Mouse (Mus musculus) kidney, adult 18-20 months (tissue): Measurements from ENCODE around the gene Mkks.
"Not testable (repeated sequence)": the region's sequence is repeated elsewhere in the genome, so short reads cannot be mapped to it uniquely, and the experiment has no call there.

Experiments
- DNase-seq: peaks from one replicate; pipeline ENCODE4 v3.0.0; 2021

Gene Mkks

DNA sequence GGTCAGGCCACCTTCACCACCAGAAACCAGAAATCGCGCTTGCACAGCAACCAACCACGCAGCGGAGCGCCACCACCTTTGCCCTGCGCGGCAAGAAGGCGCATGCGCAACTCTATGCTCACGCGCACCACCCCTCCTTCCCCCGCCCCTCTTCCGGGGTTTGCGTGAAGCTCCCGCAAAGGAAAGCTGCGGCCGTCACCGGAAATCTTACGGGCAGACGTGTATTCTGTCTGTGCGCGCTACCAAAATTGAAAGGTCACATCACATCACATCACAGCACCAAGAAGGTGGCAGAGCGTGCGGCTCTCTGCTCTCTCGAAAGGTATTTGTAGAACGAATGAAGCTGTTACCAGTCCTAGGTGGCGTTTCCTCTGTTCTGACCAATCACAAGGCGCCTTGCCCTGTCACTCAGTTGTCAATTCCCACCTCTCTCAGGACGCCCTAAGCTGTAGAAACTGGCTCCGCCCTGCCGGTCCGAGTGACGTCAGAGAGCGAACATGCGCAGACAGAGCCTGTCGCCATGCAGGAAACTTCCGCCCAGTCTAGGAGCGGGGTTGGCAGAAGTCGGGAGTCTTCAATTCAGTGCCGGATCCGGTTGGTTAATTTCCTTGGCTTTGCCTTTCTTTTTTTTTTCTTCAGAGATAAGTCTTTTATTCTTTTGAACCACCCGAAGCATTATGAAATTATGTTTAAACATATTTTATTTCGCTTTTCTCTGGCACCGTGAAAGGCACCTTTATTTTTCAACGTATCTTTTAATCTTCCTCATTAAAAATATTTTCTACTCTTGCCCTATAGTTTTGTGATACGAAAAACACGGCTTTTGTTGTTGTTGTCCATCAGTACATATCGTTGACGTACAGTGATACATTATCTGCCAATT, at the start of gene Mkks, which contains the start of the genes Slx4ip and AL731706.1:
TSS of gene Mkks (minus strand) at position 322 of the 883 bp plus-strand sequence.
TSS of gene Slx4ip (plus strand) at position 151 of the 883 bp plus-strand sequence.
TSS of gene AL731706.1 (minus strand) at position 322 of the 883 bp plus-strand sequence.
- DNase-seq, result peak; percentile 99

DNA sequence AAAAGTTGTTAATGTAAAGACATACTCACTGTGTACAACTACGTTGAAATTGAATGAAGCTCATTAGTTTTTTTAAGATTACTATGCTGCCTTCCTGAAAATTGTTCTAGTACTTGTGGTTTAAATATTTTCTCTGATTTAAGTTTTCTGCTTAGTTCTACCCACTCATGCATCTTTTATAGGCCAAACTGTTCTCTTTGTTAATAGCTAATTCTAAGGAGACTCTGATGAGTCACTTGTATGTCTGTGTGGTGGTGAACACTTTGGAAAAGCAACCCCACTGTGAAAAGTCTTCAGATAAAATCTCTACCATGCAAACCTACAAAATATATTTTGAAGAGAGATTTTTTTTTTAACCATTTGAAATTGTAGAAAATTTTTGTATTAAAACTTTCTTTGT, 47.1 kb upstream of the Mkks start:
- no peak for DNase-seq

DNA sequence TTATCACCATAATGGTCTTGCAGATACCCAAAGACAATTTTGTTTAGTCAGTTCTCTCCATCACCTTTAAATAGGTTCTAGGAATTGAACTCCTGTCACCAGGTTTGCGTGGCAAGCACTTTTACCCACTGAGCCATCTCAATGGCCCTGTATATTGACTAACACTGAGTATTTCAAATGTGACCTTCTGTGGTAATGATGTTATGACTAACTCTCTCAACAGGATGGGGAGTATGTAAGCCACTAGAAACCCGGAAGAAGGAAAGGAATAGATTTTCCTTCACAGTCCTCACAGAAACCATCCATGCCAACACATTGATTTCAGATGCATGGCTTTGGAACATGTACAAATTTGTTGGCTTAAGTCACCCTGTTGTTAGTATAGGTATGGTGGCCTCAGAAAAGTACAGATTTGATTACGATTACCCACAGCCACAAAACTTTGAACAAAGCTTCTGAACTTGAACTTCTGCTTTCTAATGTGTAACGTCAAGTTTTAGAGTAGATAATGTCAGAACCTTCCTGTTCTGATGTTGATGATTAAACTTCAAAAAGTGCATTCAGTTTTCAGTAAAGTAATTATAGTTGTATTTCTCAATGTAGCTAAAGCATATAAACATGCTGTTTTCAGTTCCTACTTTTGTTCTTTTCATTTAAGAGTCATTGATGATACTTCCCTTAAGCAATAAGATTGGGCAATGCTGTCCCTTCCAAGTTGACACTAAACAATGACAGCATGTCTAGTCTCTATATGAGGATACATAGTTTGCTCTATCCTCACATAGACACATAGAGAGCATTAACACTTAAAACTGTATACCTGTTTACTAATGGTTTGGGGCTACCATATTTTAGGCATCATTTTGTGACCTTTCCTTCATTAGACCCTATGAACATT, 45.5 kb upstream of the Mkks start:
- DNase-seq, result no peak

DNA sequence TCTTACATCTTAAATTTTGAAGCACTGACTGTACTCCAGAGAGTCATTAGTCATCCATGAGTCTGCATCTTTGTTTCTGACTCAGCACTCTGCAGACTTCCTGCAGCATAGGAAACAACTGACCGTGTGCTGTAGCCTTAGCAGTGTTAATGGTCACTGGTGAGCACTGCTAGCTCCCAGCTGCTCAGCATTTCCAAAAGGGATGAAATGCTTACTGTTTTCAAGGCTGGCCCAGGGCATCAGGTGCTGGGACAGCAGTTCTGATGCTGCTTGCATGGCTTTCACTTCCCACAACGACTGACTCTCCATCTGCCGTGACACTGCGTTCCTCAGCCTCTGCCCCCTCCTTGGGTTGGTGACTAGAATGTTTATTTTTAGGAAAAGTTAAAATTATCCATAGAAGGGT, 29.8 kb upstream of the Mkks start:
- DNase-seq, result no peak

DNA sequence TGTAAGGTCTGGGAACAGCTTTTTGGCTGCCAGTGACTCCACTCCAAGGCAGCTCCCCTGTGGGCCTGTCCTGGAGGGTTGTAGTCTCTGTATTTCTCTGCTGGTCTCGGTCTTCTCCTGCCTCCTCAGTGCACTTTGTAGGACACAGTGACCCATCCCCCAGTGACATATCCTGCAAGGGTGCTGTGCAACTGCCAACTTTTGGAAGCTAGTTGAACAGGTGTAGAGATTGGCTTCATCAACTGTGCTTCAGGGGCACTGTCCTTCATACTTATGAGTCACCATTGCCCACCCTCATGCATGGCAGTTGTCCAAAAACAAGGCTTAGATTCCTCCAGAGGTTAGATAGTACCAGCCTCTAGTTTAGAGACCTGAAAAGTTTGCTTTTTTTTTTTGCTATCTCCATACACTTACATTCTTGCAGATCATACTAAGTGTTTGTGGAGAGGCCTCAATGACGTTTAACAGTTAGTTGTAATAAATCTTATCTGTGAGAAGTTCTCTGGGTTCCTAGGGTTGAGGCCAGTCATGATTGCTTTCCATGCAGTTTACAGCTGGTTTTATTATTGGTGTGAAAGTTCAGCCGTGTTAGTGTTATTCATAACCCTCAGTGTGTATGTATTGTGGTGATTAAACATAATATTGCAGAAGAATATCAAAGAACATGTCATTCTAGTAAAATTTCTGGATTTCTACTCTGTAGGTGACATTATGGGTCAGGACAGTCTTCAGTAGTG, 29.2 kb upstream of the Mkks start:
- no peak for DNase-seq

DNA sequence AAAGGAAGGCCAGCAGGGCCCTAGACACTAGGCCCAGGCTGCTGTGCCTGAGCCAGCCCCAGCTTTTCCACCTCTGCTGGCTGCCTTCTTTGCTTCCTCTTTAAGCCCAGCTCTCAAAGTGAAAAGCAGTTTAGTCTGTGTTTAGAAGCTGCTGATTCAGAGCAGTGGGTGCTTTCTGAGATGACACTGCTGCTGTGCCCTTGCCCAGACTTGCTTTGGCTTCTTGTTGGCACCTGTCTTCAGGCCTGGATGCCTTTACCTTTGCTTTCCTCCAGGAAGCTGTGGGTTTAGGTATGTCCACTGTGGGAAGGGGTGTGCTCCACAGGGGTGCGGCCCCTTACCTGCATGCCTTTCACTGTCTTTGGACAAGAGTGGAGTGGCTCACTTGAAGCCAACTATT, 28.2 kb upstream of the Mkks start:
- DNase-seq, result no peak

DNA sequence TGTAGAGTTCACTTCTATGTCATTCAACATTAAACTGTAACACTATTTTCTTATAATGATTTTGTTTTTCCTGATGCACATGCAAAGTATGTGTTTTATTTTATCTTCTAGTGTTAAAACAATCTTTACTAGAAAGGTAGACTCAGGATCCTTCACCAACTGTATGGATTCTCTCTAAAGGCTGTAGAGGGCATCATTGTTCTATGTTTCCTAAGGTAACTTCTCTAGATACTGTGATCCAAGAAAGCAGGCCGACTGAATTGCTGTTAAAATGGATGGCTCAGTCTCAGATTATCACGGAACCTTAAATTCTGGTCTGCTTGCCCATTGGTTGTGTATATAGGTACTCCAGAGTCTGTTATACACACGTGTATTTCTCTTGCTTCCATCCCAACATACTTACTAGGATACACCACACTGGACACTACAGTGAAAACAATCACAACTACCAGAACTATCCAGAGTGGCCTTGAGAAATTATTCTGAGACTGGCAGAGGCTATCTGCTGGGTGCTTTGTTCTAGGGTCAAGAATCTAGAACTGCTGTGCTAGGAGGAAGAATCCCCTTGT, 23.2 kb upstream of the Mkks start:
- DNase-seq, result no peak

DNA sequence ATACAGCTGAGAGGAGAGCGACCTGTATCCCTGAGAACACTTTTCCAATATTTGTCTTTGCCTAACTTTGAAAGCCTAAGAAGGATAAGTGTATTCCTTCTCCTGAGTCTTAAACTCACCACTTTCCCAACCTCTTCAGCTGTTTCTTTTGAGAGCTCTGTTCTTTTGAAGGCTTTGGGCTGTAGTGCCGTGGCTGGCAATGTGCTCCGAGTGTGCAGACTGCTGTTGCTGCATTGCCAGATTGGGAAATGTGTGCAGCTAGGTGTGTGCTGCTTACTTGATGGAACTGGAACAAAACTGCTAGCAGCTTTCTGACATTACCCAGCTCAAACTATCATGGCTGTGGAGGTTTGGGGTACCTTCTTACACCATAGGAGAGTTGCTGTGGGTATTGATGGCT, 21.8 kb upstream of the Mkks start:
- no peak for DNase-seq

DNA sequence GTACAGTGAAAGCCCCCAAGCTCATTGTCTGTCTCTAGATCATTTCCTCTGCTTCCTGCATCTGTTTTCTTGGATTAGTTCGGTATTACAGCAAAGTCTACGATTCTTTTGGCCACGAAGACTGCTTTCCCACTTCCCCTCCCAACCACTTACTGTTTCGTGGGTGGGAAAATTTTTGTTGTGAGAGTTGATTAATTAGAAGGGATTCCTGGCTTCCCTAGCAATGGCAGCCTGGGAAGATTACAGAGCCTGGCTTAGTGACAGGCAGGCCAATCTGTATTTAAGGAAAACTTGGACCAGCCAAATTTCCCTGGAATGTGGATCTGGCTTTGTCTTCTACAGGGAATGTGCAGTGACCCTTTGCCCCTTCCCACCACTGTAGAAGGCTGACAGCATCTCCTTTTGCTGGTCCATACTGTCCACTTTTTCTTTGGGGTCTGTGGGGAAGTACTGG, 20.8 kb upstream of the Mkks start:
- DNase-seq, result no peak

DNA sequence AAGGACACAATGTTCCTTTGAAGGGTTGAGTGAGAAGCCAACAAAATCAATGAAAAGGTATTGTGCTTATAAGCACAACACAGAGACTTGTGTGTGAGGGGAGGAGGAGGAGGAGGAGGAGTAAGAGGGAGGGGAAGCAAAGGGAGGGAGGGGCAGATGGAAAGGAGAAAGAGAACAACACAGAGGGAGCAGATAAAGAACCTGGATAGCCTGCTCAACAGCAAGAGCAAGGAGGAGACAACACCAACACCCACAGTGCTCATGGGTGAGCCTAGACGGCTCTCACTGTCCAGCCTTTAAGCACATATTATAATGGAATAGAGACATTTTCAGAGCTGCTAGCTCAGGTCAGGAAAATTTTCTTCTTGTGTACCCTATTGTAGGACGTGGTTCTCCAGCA, 18.1 kb upstream of the Mkks start:
- DNase-seq, result no peak

DNA sequence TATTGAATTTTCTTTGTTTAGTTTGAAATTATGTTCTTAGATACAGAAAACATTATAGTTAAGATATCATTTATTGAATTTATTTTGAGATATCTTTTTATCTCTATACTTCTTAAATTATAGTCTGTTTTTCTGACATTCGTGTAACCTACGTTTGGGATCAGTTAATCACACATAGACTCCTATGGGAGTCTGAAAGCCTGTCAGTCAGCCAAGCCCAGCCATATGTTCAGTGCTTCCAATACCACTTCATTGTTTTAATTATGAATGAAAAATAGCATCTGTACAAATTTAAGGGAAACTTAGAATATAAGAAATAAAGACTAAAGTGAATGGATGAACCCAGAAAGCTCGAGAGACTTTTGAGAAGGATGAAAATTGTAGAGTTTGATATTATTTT, 17.4 kb upstream of the Mkks start:
- no peak for DNase-seq

DNA sequence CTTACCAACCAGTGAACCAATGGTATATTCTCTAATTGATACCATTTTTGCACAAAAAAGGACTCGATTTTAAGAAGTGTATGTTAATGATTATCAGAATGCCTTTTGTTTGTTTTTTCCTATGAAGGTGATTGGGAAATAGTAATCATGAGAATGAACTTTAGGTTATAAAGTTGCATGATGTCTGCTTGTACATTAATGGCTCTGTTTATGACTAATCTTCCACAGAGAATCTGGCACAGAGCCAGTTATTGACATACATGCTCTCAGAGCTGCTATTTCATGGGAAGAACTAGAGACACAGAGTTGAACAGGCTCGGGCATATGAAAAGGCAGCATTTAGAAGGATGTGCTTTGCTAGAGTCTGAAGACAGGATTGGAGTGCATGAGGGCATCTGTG, 4.9 kb upstream of the Mkks start:
- DNase-seq, result no peak

DNA sequence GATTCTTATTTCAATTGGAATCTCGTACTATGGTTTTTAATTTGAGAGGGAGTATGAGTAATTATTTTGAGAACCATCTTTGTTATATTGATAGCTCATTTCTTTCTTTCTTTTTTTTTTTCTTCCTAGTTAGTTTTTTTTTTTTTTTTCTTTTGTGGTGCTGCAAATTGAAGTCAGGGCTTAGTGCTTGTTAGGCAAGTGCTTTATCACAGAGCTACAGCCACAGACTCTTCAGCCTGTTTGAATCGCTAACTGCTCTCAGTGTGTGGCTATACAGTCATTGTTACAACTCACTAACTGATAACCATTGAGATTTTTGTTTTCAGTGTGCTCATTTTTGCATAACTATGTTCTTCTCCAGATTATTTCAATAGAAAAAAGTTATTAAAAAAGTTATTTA, 3.3 kb upstream of the Mkks start:
- DNase-seq, result no peak

DNA sequence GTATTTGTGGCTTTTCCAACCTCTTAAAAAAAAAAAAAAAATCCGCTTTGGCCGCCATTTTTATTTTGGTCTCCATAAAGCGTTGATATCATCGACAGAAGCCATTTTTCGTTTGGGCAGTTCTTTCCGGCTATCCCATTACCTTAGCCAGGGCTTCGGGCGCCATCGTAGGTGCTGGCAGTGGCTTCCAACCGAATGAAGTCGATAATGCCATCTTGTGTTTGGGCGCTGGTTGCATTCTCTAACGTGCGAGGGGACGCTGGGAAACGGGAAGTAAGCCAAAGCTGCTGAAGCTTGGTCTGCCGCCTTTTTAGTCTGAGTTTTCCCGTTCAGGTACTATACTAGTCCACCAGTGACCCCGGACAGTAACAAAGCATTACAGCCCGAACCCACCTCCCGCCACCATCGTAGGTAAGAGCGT, 772 bp upstream of the Mkks start:
- peak; percentile 97 for DNase-seq

DNA sequence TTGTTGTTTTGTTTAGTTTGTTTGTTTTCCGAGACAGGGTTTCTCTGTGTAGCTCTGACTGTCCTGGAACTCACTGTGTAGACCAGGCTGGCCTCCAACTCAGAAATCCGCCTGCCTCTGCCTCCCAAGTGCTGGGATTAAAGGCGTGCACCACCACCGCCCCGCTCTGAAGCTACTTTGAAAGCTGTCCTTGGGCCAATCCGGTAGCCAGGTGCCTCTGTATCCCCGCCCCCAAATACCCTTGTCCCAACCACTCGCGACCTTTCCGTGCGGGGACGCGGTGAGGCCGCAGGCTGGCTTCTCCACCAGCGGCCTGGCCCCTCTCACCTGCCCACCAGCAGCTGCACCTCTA, 497 bp downstream of the Mkks start:
- DNase-seq, result not testable (repeated sequence)

DNA sequence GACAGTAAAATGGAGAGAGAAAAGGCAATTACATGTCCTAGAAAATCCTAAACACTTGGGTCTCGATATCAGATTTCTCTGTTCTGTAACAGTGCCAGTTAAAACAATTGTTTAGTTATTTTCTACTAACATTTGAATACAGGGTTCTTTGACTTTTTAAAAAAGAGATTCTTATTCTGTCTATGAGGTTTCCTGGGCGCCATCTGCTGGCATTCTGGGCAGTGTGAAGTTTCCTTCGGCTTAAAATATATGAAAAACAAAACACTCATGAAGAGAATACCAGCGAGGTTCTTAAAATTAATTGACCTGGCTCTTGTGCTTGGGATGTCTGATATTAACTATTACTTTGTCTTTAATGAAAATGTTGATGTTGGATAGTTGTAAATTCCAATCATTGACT, 4.3 kb downstream of the Mkks start:
- peak; percentile 27 for DNase-seq

DNA sequence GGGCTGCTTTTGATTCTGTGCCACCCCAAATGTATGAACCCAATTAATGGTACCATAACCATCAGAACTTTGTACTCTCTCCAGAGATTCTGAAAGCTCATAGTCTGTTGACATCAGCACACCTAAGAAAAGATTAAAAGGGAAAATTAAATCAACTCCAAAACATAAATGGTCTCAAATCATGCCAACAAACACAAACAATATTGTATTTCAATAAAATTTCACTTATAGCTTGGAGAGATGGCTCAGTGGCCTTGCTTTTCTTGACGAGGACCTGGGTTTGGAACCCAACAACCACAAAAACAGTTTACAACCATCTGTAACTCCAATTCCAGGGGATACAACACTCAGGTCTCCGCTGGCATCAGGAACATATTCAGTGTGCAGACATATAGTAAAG, 5.6 kb downstream of the Mkks start, which contains the start of gene AL731706.2:
TSS of gene AL731706.2 (minus strand) at position 101 of the 400 bp plus-strand sequence.
- DNase-seq, result no peak

DNA sequence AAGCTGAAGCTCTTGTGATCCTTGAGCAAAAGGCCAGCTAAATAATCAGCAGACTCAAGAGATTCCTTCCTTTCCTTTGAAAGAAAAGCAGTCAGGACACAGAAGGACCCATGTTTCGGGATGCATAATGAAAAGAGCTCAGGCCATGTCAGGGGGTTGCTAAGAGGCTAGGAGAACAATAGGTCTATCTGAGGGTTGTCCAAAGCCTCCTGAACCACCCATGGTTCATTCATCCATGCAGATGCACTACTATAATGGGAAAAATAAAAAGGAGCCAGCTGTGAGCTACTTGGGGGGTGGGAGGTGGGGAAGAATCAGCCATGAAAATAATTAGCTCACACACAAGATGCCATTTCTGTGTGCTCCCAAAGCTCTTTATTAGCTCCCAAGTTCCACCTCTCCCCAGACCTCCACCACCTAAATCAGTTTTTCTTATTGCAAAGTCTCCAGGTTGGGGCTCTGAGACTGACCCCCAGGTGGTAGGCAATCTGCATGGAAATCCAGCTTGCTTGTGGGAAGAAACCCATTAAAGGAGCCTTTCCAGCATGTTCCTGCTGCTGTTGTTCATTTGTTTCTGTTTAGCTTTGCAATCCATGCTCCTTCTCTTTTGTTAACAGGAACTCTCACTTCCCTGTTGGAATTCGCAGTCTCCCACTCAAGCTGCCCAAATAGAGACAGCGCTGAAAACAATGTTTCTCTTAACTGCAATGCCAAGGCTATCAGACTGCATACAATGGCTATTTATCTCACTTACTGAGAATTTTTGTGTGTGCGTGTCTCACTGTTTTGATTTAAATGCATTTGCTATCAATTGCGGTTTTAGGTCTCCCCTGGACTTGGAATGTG, 36.4 kb downstream of the Mkks start:
- no peak for DNase-seq

DNA sequence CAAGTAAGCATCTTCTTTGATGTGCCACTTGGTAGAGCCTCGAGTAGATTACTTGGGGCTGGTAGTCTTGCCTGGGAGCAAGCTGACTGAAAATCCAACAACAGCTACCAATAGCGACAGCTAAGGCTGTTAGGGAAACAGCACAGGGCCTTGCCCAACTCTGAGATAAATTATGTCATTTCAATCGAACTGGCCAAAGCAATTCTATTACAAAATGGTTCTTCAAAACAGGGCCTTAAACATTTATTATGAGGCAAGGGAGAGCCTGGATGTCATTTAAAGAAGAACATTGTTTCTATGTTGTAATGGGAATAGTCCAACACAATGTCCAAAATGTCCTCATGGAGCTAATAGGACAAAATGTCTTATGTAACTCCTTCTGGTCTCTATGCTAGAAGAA, 40.8 kb downstream of the Mkks start:
- no peak for DNase-seq

DNA sequence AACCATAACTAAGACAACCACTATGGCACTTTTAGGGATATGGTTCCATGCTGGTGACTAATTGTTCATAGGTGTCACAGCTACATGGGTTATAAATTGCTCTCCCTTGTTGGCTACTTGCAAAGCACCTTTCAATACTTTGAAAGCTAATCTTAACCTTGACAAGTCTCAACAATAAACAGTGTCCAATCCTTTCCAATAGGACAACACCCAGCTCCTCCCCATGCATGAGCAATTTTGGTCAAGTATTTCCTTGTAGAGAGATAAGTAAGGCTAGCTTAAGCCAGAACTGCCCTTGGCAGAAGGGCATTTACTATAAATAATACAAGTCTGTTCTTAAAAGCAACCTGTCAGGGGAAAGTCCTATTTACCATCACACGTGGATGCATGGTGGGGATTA, 53.2 kb downstream of the Mkks start:
- DNase-seq, result no peak

DNA sequence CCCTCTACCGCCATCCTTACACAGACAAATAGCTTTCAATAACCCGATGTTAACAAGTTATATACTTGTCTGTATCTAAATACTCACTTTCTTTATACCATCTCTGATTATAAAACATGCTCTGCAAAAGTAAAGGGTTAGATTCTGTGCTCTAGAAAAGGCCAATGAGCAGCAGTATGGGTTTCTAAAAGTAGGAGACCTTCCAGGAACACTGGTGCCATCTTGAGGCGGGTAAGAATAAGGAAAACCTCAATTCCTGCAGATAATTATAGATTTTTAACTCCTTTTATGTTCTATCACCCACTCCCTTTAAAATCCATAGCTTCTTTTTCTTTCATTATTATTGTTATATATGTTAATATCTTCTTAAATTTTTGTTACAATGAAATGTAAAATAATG, 55.3 kb downstream of the Mkks start:
- no peak for DNase-seq

DNA sequence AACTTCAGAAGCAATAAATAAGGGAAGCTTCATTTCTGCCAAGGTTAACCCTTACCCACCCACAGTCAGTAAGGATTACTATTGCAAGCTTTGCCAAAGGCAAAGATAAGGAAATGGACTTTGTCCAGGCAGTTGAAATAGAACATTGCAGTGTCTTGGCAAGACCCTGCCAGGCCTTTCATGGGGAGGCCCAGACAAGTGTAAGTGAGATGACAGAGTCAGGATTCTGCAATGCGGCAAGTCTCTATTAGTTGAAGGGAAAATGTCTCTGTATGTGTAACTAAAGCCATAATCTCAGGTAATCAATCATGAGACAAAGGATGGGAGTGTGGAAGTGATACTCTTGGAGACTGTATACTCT, 56.5 kb downstream of the Mkks start:
- no peak for DNase-seq
